Mouse (Mus musculus): ENCODE measurements around the gene Hc. TPM values are rescaled to one million over a fixed set of nuclear protein-coding genes. Genes with fewer than 3 reads are reported as not detected.

Hc gene
- polyA plus RNA-seq, 1 experiment from 2014 or later, result not detected

- 12% methylated on average over 9 of the region's 9 CpGs for WGBS
- H3K4me2 ChIP-seq (ENCODE audit: low read depth, severe bottlenecking), result no peak overlapping the region
- ATAC-seq (ENCODE audit: insufficient number of reproducible peaks, low FRiP score, low TSS enrichment, low read depth), result no peak
Measured at GRCm38 (mm10) chr2:34992729-34993695, 68.2 kb downstream of the Hc start.

GRCm38 (mm10) chr2:34991966-34992365 is 69.3 kb downstream of the Hc start:
- no peak overlapping the region for H3K27ac ChIP-seq (replicated peaks; ENCODE audit: low read depth, low read length)
- ATAC-seq (ENCODE audit: insufficient number of reproducible peaks, low FRiP score, low TSS enrichment, low read depth) (no peak), DNase-seq (ENCODE audit: low spot score) (no peak)
- H3K9ac ChIP-seq (ENCODE audit: low read length), result no peak overlapping the region
- no peak overlapping the region for H3K4me3 ChIP-seq (ENCODE audit: low read depth, low read length)
- 78% methylated on average over 3 of the region's 3 CpGs for WGBS
- no peaks in the 10 kb centered on the region for H3K4me1 ChIP-seq (ENCODE audit: control insufficient read depth, insufficient read depth, low read length)
- no peaks in the 10 kb centered on the region for H3K27me3 ChIP-seq (ENCODE audit: control insufficient read depth, insufficient read depth, low read length)
- H3K9me3 ChIP-seq (ENCODE audit: control insufficient read depth, low read length), result no peaks in the 10 kb centered on the region
- H3K4me2 ChIP-seq (ENCODE audit: low read depth, severe bottlenecking), result no peak overlapping the region
- no peaks in the 10 kb centered on the region for H3K36me3 ChIP-seq (ENCODE audit: control insufficient read depth, insufficient read depth, low read length)

More at GRCm38 (mm10) chr2:34992729-34993695, 68.2 kb downstream of the Hc start:
- Histone ChIP-seq H3K27me3 (ENCODE audit: control insufficient read depth, insufficient read depth, low read length) (no peaks in the 10 kb centered on the region), H3K4me3 (ENCODE audit: low read depth, low read length) (no peak overlapping the region), H3K9me3 (ENCODE audit: control insufficient read depth, low read length) (no peaks in the 10 kb centered on the region), H3K27ac (replicated peaks; ENCODE audit: low read depth, low read length) (no peak overlapping the region), H3K4me1 (ENCODE audit: control insufficient read depth, insufficient read depth, low read length) (no peaks in the 10 kb centered on the region), H3K36me3 (ENCODE audit: control insufficient read depth, insufficient read depth, low read length) (no peaks in the 10 kb centered on the region), H3K9ac (ENCODE audit: low read length) (no peak overlapping the region)
- no peak for DNase-seq (ENCODE audit: low spot score)

GRCm38 (mm10) chr2:34989749-34990148 is 71.5 kb downstream of the Hc start:
- no peaks in the 10 kb centered on the region for H3K27me3 ChIP-seq (ENCODE audit: control insufficient read depth, insufficient read depth, low read length)
- no peak overlapping the region for H3K27ac ChIP-seq (replicated peaks; ENCODE audit: low read depth, low read length)
- no peaks in the 10 kb centered on the region for H3K9me3 ChIP-seq (ENCODE audit: control insufficient read depth, low read length)
- ATAC-seq (ENCODE audit: insufficient number of reproducible peaks, low FRiP score, low TSS enrichment, low read depth), result no peak
- H3K4me2 ChIP-seq (ENCODE audit: low read depth, severe bottlenecking), result no peak overlapping the region
- no peaks in the 10 kb centered on the region for H3K36me3 ChIP-seq (ENCODE audit: control insufficient read depth, insufficient read depth, low read length)
- no peak for DNase-seq (ENCODE audit: low spot score)
- H3K9ac ChIP-seq (ENCODE audit: low read length), result no peak overlapping the region
- H3K4me1 ChIP-seq (ENCODE audit: control insufficient read depth, insufficient read depth, low read length), result no peaks in the 10 kb centered on the region
- 68% methylated on average over 1 of the region's 1 CpGs for WGBS
- no peak overlapping the region for H3K4me3 ChIP-seq (ENCODE audit: low read depth, low read length)

DNA sequence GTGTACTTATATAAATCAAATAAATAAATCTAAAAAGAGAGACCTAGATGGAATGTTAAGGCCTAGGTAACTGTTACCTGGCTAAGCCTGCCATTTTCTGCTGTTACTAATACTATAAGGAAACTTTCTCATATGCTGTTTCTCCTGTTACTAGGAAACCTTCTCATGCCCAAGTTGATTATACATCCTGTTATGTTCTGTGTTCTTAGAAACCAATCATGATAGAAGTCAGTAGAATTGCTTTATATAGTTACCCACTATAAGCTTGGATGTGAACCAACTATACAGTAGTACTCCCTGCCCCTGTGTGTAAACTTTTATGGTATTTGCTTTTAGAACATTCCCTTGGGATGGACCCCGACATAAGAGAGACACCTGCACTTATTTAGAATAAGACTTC is 73.6 kb downstream of the Hc start:
- ATAC-seq (ENCODE audit: insufficient number of reproducible peaks, low FRiP score, low TSS enrichment, low read depth), result no peak
- no peak overlapping the region for H3K4me2 ChIP-seq (ENCODE audit: low read depth, severe bottlenecking)
- H3K4me3 ChIP-seq (ENCODE audit: low read depth, low read length), result no peak overlapping the region
- H3K27me3 ChIP-seq (ENCODE audit: control insufficient read depth, insufficient read depth, low read length), result no peaks in the 10 kb centered on the region
- WGBS, result 83% methylated on average over 1 of the region's 1 CpGs
- no peak overlapping the region for H3K27ac ChIP-seq (replicated peaks; ENCODE audit: low read depth, low read length)
- no peaks in the 10 kb centered on the region for H3K36me3 ChIP-seq (ENCODE audit: control insufficient read depth, insufficient read depth, low read length)
- H3K9ac ChIP-seq (ENCODE audit: low read length), result no peak overlapping the region
- H3K9me3 ChIP-seq (ENCODE audit: control insufficient read depth, low read length), result no peaks in the 10 kb centered on the region
- H3K4me1 ChIP-seq (ENCODE audit: control insufficient read depth, insufficient read depth, low read length), result no peaks in the 10 kb centered on the region
- DNase-seq (ENCODE audit: low spot score), result no peak

- no peak for ATAC-seq (ENCODE audit: insufficient number of reproducible peaks, low FRiP score, low TSS enrichment, low read depth)
- H3K9me3 ChIP-seq (ENCODE audit: control insufficient read depth, low read length), result no peaks in the 10 kb centered on the region
- H3K27me3 ChIP-seq (ENCODE audit: control insufficient read depth, insufficient read depth, low read length), result no peaks in the 10 kb centered on the region
- H3K4me1 ChIP-seq (ENCODE audit: control insufficient read depth, insufficient read depth, low read length), result peaks cover 3% of the 10 kb centered on the region; the same call in 1 of the 2 replicates
- WGBS, result 81% methylated on average over 8 of the region's 8 CpGs
- no peak overlapping the region for H3K4me2 ChIP-seq (ENCODE audit: low read depth, severe bottlenecking)
- no peak overlapping the region for H3K9ac ChIP-seq (ENCODE audit: low read length)
- no peaks in the 10 kb centered on the region for H3K36me3 ChIP-seq (ENCODE audit: control insufficient read depth, insufficient read depth, low read length)
- H3K27ac ChIP-seq (replicated peaks; ENCODE audit: low read depth, low read length), result no peak overlapping the region
- H3K4me3 ChIP-seq (ENCODE audit: low read depth, low read length), result no peak overlapping the region
- no peak for DNase-seq (ENCODE audit: low spot score)
Measured at GRCm38 (mm10) chr2:34984885-34985284, 76.4 kb downstream of the Hc start.

DNA sequence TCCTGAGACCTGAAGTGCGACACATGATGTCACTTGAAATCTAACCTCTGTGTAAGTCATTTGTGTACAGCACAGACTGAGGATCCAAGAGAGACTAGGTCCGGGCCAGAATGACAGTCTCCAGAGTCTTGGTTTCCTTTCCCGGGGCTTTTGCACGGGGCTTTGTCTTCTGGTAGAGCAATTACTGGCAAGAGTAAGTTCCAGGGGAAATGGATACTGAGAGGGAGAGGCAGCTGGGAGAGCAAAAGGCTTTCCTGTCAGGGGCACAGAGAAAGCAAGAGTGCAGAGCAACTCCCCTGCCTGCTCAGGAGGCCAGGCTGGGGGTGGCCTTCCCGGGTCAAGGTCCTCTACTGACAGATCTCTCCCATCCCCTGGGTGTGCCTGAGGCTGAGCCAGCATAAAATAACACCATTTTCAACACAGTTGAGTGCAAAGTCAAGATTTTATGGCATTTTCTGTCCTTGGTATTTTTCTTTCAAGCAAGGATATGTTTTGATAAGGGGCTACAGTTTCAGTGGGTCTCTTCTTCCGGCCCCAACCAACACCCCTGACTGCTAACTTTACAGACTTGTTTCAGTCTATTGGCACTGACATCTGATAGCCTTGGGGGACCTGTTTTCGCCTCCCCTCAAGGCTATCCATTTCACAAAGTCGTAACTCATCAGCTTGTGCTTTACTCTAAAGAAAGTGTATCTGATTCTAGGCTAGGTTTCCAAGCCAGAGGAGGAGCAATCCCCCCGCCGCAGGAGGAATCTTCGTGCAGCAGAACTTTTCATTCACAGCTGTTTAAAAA is 78.1 kb downstream of the Hc start:
- Histone ChIP-seq H3K4me3 (ENCODE audit: low read depth, low read length) (no peak overlapping the region), H3K36me3 (ENCODE audit: control insufficient read depth, insufficient read depth, low read length) (no peaks in the 10 kb centered on the region), H3K27ac (replicated peaks; ENCODE audit: low read depth, low read length) (0 out of 2 replicates have a peak overlapping the region, but pooled peaks have one; percentile 24), H3K9ac (ENCODE audit: low read length) (no peak overlapping the region), H3K4me2 (ENCODE audit: low read depth, severe bottlenecking) (no peak overlapping the region), H3K9me3 (ENCODE audit: control insufficient read depth, low read length) (no peaks in the 10 kb centered on the region), H3K27me3 (ENCODE audit: control insufficient read depth, insufficient read depth, low read length) (no peaks in the 10 kb centered on the region), H3K4me1 (ENCODE audit: control insufficient read depth, insufficient read depth, low read length) (peaks cover 3% of the 10 kb centered on the region; the same call in 1 of the 2 replicates)
- DNase-seq (ENCODE audit: low spot score) (no peak), ATAC-seq (ENCODE audit: insufficient number of reproducible peaks, low FRiP score, low TSS enrichment, low read depth) (no peak)
- 54% methylated on average over 11 of the region's 11 CpGs for whole genome bisulfite sequencing

GRCm38 (mm10) chr2:34982096-34982724 is 79.0 kb downstream of the Hc start:
- no peaks in the 10 kb centered on the region for H3K27me3 ChIP-seq (ENCODE audit: control insufficient read depth, insufficient read depth, low read length)

DNA sequence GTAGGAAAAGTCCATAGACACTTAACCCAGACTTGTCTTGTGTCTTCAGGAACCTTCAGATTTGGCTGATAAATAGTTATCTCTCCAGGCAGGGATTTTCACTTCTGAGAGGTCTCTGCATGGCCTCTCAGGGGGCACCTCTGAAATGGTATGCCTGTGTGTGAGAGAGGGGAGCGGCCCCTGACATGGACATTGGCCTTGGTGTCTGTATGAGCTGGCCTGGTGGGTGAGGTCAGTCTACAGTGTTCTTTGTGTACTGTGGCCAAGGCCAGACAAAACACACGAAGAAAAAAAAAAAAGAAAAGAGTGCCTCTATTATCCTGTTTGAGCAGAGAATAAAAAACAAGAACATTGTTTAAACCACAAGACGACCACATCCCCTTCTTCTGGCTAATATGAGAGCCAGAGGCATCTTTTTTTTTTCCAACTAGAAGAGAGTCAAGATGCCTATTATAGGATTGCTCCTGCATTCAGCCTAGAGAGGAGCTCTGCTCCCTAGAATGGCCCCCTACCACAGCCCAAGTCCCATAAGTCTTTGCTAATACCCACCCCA is 81.7 kb downstream of the Hc start:
- H3K9ac ChIP-seq (ENCODE audit: low read length), result no peak overlapping the region
- H3K4me3 ChIP-seq (ENCODE audit: low read depth, low read length), result no peak overlapping the region
- 76% methylated on average over 3 of the region's 3 CpGs for WGBS
- H3K27ac ChIP-seq (replicated peaks; ENCODE audit: low read depth, low read length), result no peak overlapping the region
- DNase-seq (ENCODE audit: low spot score) (no peak), ATAC-seq (ENCODE audit: insufficient number of reproducible peaks, low FRiP score, low TSS enrichment, low read depth) (no peak)
- H3K4me1 ChIP-seq (ENCODE audit: control insufficient read depth, insufficient read depth, low read length), result peaks cover 3% of the 10 kb centered on the region; the same call in 1 of the 2 replicates
- no peaks in the 10 kb centered on the region for H3K36me3 ChIP-seq (ENCODE audit: control insufficient read depth, insufficient read depth, low read length)
- H3K27me3 ChIP-seq (ENCODE audit: control insufficient read depth, insufficient read depth, low read length), result no peaks in the 10 kb centered on the region
- H3K9me3 ChIP-seq (ENCODE audit: control insufficient read depth, low read length), result no peaks in the 10 kb centered on the region
- no peak overlapping the region for H3K4me2 ChIP-seq (ENCODE audit: low read depth, severe bottlenecking)

More at GRCm38 (mm10) chr2:34982096-34982724, 79.0 kb downstream of the Hc start:
- H3K27ac ChIP-seq (replicated peaks; ENCODE audit: low read depth, low read length), result no peak overlapping the region
- H3K9me3 ChIP-seq (ENCODE audit: control insufficient read depth, low read length), result no peaks in the 10 kb centered on the region
- DNase-seq (ENCODE audit: low spot score), result peak; percentile 34
- H3K4me1 ChIP-seq (ENCODE audit: control insufficient read depth, insufficient read depth, low read length), result peaks cover 3% of the 10 kb centered on the region; the same call in 1 of the 2 replicates
- H3K4me2 ChIP-seq (ENCODE audit: low read depth, severe bottlenecking), result no peak overlapping the region
- no peaks in the 10 kb centered on the region for H3K36me3 ChIP-seq (ENCODE audit: control insufficient read depth, insufficient read depth, low read length)
- no peak overlapping the region for H3K4me3 ChIP-seq (ENCODE audit: low read depth, low read length)
- ATAC-seq (ENCODE audit: insufficient number of reproducible peaks, low FRiP score, low TSS enrichment, low read depth), result no peak
- WGBS, result 56% methylated on average over 14 of the region's 14 CpGs
- no peak overlapping the region for H3K9ac ChIP-seq (ENCODE audit: low read length)
